ENCODE assay signal across 11 mouse cellular contexts in genomic region chr15:32020323-32021008, GRCm38 (mm10).
DNase-seq lines count a peak whose midpoint lies in the region; ATAC-seq and TF ChIP-seq lines count a peak whose summit lies in the region.
"Had no signal": no experiment of that assay in that cellular context is flagged by ENCODE, and none has a peak within 500 bp of the region (broad histone marks: within the 10 kb centered on the region; RNA-seq: fewer than 3 reads in every experiment).

No protein-coding gene starts in this region.

- no peak overlapping the region for H3K9ac ChIP-seq in heart, postnatal 0 days (replicated peaks; ENCODE audit: low read depth, low read length)
- H3K9ac ChIP-seq in heart, embryonic 11.5 days (ENCODE audit: low read depth, low read length), result no peak overlapping the region
- no peak overlapping the region for H3K9ac ChIP-seq in intestine, embryonic 14.5 days (ENCODE audit: low read length)
- no peak overlapping the region for H3K9ac ChIP-seq in liver, embryonic 15.5 days
- no peak overlapping the region for H3K9ac ChIP-seq in hindbrain, embryonic 12.5 days

- peak; percentile 20 for DNase-seq in heart, postnatal 0 days (ENCODE audit: low spot score)
- DNase-seq in adipocyte (ENCODE audit: low spot score), result peak; percentile 11
- no peak for DNase-seq in intestine, embryonic 14.5 days (ENCODE audit: low spot score)
- DNase-seq in spleen, postnatal 14 days (ENCODE audit: low spot score in 2 of 2), result no peak
- no peak for DNase-seq in right cerebral cortex, postnatal 4 days
- DNase-seq: cerebellum, adult 8-10 months; gastrocnemius, postnatal 10 days had no signal

- TF ChIP-seq CTCF in heart, postnatal 0 days (IDR thresholded peaks at IDR 0.05; ENCODE audit: low read depth), result no peak

- peak overlapping the region; percentile 44 for H3K4me2 ChIP-seq in heart, postnatal 0 days (ENCODE audit: low read depth, low read length)
- H3K4me2 ChIP-seq in heart, embryonic 11.5 days, result no peak overlapping the region
- H3K4me2 ChIP-seq in intestine, embryonic 14.5 days (ENCODE audit: low read length), result peak overlapping the region; percentile 36
- peak overlapping the region; percentile 27; the same call in 1 of the 2 replicates for H3K4me2 ChIP-seq in liver, embryonic 15.5 days
- no peak overlapping the region for H3K4me2 ChIP-seq in hindbrain, embryonic 12.5 days (replicated peaks)

- H3K4me3 ChIP-seq in heart, postnatal 0 days (ENCODE audit: low read depth, low read length), result peak overlapping the region; percentile 5; the same call in 1 of the 2 replicates
- no peak overlapping the region for H3K4me3 ChIP-seq in heart, embryonic 11.5 days (ENCODE audit: low read depth, low read length)
- no peak overlapping the region for H3K4me3 ChIP-seq in intestine, embryonic 14.5 days (ENCODE audit: low read depth, low read length)
- H3K4me3 ChIP-seq in liver, embryonic 15.5 days (replicated peaks), result no peak overlapping the region; the same call in 1 of the 2 replicates
- no peak overlapping the region for H3K4me3 ChIP-seq in hindbrain, embryonic 12.5 days

- H3K9me3 ChIP-seq in heart, postnatal 0 days (replicated peaks; ENCODE audit: control insufficient read depth, low read length), result no peaks in the 10 kb centered on the region
- no peaks in the 10 kb centered on the region for H3K9me3 ChIP-seq in heart, embryonic 11.5 days (replicated peaks; ENCODE audit: control insufficient read depth, low read length)
- no peaks in the 10 kb centered on the region for H3K9me3 ChIP-seq in intestine, embryonic 14.5 days (ENCODE audit: control insufficient read depth, low read length)
- H3K9me3 ChIP-seq in liver, embryonic 15.5 days (replicated peaks), result no peaks in the 10 kb centered on the region
- H3K9me3 ChIP-seq in hindbrain, embryonic 12.5 days (replicated peaks), result no peaks in the 10 kb centered on the region

- peak overlapping the region; percentile 52; the same call in 1 of the 2 replicates for H3K27ac ChIP-seq in heart, postnatal 0 days (ENCODE audit: low read depth)
- no peak overlapping the region for H3K27ac ChIP-seq in heart, embryonic 11.5 days (ENCODE audit: low read depth, low read length)
- H3K27ac ChIP-seq in intestine, embryonic 14.5 days (ENCODE audit: low read depth), result peak overlapping the region; percentile 74
- H3K27ac ChIP-seq in liver, embryonic 15.5 days (replicated peaks), result no peak overlapping the region
- H3K27ac ChIP-seq in hindbrain, embryonic 12.5 days, result no peak overlapping the region

- peak; percentile 36; the same call in 1 of the 2 replicates for ATAC-seq in heart, postnatal 0 days (ENCODE audit: insufficient read depth, low read depth)
- no peak for ATAC-seq in heart, embryonic 11.5 days (replicated peaks; ENCODE audit: insufficient number of reproducible peaks, low FRiP score, low TSS enrichment)
- ATAC-seq in intestine, embryonic 14.5 days (replicated peaks; ENCODE audit: low FRiP score, low TSS enrichment, low read depth), result peak; percentile 75
- no peak for ATAC-seq in liver, embryonic 15.5 days (ENCODE audit: insufficient read depth)
- ATAC-seq in hindbrain, embryonic 12.5 days (ENCODE audit: low FRiP score), result no peak
- ATAC-seq: Patski had no signal

- no peaks in the 10 kb centered on the region for H3K36me3 ChIP-seq in heart, postnatal 0 days (replicated peaks; ENCODE audit: control insufficient read depth, insufficient read depth, low read length)
- H3K36me3 ChIP-seq in heart, embryonic 11.5 days (ENCODE audit: control insufficient read depth, insufficient read depth, low read length), result no peaks in the 10 kb centered on the region
- no peaks in the 10 kb centered on the region for H3K36me3 ChIP-seq in intestine, embryonic 14.5 days (ENCODE audit: control insufficient read depth, insufficient read depth, low read length)
- H3K36me3 ChIP-seq in liver, embryonic 15.5 days (replicated peaks), result no peaks in the 10 kb centered on the region
- no peaks in the 10 kb centered on the region for H3K36me3 ChIP-seq in hindbrain, embryonic 12.5 days

- TF ChIP-seq EP300 in heart, postnatal 0 days (IDR thresholded peaks at IDR 0.05; ENCODE audit: low read depth), result no peak

- H3K27me3 ChIP-seq in heart, postnatal 0 days (ENCODE audit: control insufficient read depth, insufficient read depth, low read length), result no peaks in the 10 kb centered on the region
- H3K27me3 ChIP-seq in heart, embryonic 11.5 days (ENCODE audit: control insufficient read depth, insufficient read depth, low read length), result no peaks in the 10 kb centered on the region
- H3K27me3 ChIP-seq in intestine, embryonic 14.5 days (replicated peaks; ENCODE audit: control insufficient read depth, insufficient read depth, low read length), result no peaks in the 10 kb centered on the region
- H3K27me3 ChIP-seq in liver, embryonic 15.5 days, result no peaks in the 10 kb centered on the region
- no peaks in the 10 kb centered on the region for H3K27me3 ChIP-seq in hindbrain, embryonic 12.5 days
- H3K27me3 ChIP-seq: Patski had no signal

- 45% methylated on average over 6 of the region's 6 CpGs for WGBS in heart, postnatal 0 days
- 40% methylated on average over 6 of the region's 6 CpGs for WGBS in heart, embryonic 11.5 days (ENCODE audit: insufficient replicate concordance)
- 23% methylated on average over 6 of the region's 6 CpGs for whole genome bisulfite sequencing in intestine, embryonic 14.5 days
- 20% methylated on average over 6 of the region's 6 CpGs for WGBS in liver, embryonic 15.5 days (ENCODE audit: insufficient replicate concordance)
- whole genome bisulfite sequencing in hindbrain, embryonic 12.5 days, result 55% methylated on average over 6 of the region's 6 CpGs

- H3K4me1 ChIP-seq in heart, postnatal 0 days (ENCODE audit: control insufficient read depth, insufficient read depth), result no peaks in the 10 kb centered on the region
- no peaks in the 10 kb centered on the region for H3K4me1 ChIP-seq in heart, embryonic 11.5 days (ENCODE audit: control insufficient read depth, insufficient read depth, low read length)
- peaks cover 12% of the 10 kb centered on the region for H3K4me1 ChIP-seq in intestine, embryonic 14.5 days (replicated peaks; ENCODE audit: control insufficient read depth, insufficient read depth, low read length)
- no peaks in the 10 kb centered on the region for H3K4me1 ChIP-seq in liver, embryonic 15.5 days (replicated peaks)
- 0 out of 2 replicates have a peak, but pooled peaks cover 2% of the 10 kb centered on the region for H3K4me1 ChIP-seq in hindbrain, embryonic 12.5 days

Comparison
In these comparisons a context has a peak if more than half of its experiments do, and no peak if none do; other contexts are left out.
1. ATAC-seq: peak in heart, postnatal 0 days (single experiment) and intestine, embryonic 14.5 days (single experiment); none in heart, embryonic 11.5 days (single experiment), liver, embryonic 15.5 days (single experiment) and hindbrain, embryonic 12.5 days (single experiment).
2. H3K27ac ChIP-seq: peak in heart, postnatal 0 days (single experiment) and intestine, embryonic 14.5 days (single experiment); none in heart, embryonic 11.5 days (single experiment), liver, embryonic 15.5 days (single experiment) and hindbrain, embryonic 12.5 days (single experiment).
3. H3K4me2 ChIP-seq: peak in heart, postnatal 0 days (single experiment), intestine, embryonic 14.5 days (single experiment) and liver, embryonic 15.5 days (single experiment); none in heart, embryonic 11.5 days (single experiment) and hindbrain, embryonic 12.5 days (single experiment).
4. DNase-seq: peak in heart, postnatal 0 days (single experiment) and adipocyte (single experiment); none in intestine, embryonic 14.5 days (single experiment), spleen, postnatal 14 days (0 of 2) and right cerebral cortex, postnatal 4 days (single experiment).